Mouse (Mus musculus) limb, embryonic 10.5 days (tissue): ENCODE measurements at regions not wholly inside any gene's neighbourhood (a gene's known extent, or its start where the extent isn't known, plus 50 kb on each side); places are given as distances from the start of the nearest gene placed in this dataset.
"Not testable (repeated sequence)": the region's sequence is repeated elsewhere in the genome, so short reads cannot be mapped to it uniquely, and the experiment has no call there.

ENCODE experiments used
- DNase-seq: peaks from one replicate; pipeline ENCODE4 v3.0.0-alpha.2; 2017; ENCODE audit warnings: low spot score
- H3K27ac ChIP-seq: fragments of 300-500 bp; sonication (generic); 2 replicates; pipeline ENCODE4 v1.5.1; 2016; ENCODE audit warnings: mild to moderate bottlenecking
- H3K27me3 ChIP-seq: fragments of 300-500 bp; sonication (generic); 2 replicates; pipeline ENCODE4 v1.6.1; 2016; ENCODE audit warnings: low read depth, mild to moderate bottlenecking; ENCODE audit not compliant: poor library complexity, severe bottlenecking
- H3K36me3 ChIP-seq: fragments of 300-500 bp; sonication (generic); 2 replicates; pipeline ENCODE4 v1.6.1; 2016; ENCODE audit warnings: mild to moderate bottlenecking, moderate library complexity
- H3K4me1 ChIP-seq: fragments of 300-500 bp; sonication (generic); 2 replicates; pipeline ENCODE4 v1.6.1; 2016
- H3K4me3 ChIP-seq: fragments of 300-500 bp; sonication (generic); 2 replicates; pipeline ENCODE4 v1.5.1; 2016; ENCODE audit warnings: mild to moderate bottlenecking, moderate library complexity
- H3K9me3 ChIP-seq: fragments of 300-500 bp; sonication (generic); replicated peaks from 2 replicates; pipeline ENCODE4 v1.6.1; 2016; ENCODE audit warnings: mild to moderate bottlenecking
- WGBS: fragments of 180-500 bp; shearing (Covaris S2); methylation state at CpG from one replicate; pipeline ENCODE4 v1.1.7; 2016; 5-methylcytosine and 5-hydroxymethylcytosine counted together

DNA sequence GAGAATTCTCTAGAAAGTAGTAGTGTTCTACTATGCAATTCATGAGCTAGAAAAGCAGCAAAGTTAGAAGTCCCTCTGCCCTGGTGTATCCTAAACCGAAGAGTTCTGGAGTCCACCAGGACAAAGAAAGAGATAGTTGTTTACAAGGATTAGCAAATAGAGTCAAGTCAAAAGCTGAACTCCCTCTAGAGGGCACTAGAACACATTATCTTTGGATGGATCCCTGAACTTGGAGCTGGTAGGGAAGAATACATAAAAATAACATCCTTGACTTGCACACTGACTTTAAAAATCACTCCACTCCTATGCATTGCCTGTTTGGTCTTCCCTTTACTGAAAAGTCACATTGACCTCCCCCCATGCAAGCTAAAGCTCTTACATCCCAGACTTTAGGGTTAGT, 205.3 kb upstream of the Arhgap42 start:
- no peaks in the 10 kb centered on the region for H3K36me3 ChIP-seq
- no peaks in the 10 kb centered on the region for H3K27me3 ChIP-seq
- DNase-seq: no peak
- H3K4me3 ChIP-seq: no peak overlapping the region
- WGBS: 88% methylated on average over 1 of the region's 1 CpGs
- no peaks in the 10 kb centered on the region for H3K9me3 ChIP-seq
- no peak overlapping the region for H3K27ac ChIP-seq
- H3K4me1 ChIP-seq: no peaks in the 10 kb centered on the region

DNA sequence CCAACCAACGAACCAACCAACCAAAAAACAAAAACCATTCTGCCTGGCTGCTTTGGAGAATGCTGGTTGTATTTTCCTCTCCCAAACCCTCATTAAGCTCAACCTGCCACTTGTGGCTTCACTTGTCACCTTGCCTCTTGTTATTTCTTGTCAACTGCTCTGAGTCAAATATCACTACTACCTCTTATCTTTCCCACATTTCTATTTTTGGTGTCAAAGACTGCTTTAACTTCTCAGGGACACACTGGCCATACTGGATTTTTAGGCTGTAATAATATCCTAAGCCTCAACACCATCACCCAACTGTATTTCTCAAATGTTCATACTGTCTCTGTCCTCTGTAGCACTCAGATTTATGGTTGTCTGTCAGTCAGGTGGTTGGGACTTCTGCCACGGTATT, 181.4 kb upstream of the Arhgap42 start:
- Histone ChIP-seq H3K4me1 (no peaks in the 10 kb centered on the region), H3K36me3 (no peaks in the 10 kb centered on the region), H3K27me3 (no peaks in the 10 kb centered on the region), H3K4me3 (no peak overlapping the region), H3K9me3 (no peaks in the 10 kb centered on the region), H3K27ac (no peak overlapping the region)
- no peak for DNase-seq
- WGBS: 85% methylated on average over 2 of the region's 2 CpGs

DNA sequence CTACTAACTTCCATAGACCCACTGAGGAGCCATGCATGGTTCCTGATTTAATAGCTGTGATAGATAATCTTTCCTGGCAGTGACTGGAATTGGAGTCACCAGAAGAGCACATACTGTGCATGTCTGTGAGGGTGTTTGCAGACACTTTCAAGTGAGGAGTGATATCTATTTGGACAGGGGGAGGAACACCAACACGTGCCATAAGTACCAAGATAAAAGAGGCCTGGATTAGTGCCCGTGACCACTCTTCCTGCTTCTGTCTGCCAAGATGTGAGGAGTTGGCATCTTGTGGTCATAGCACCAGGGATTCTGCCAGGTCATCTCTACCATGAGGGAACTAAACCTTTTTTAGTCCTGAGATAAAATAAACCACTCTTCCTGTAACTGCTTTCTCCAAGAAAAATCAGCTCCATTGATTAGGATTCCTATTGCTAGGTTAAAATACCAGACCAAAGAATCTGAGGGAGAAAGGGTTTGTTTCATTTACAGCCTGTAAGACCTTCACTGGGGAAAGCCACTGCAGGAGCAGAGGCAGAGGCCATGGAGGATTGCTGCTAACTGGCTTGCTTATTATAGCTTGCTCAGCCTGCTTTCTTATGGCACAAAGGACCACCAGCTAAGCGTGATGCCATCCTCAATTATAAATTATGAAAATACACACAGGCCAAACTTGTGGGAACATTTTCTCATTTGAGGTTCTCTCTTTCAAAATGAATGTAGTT, 173.7 kb upstream of the Arhgap42 start:
- WGBS: 78% methylated on average over 3 of the region's 3 CpGs
- Histone ChIP-seq H3K4me1 (no peaks in the 10 kb centered on the region), H3K4me3 (no peak overlapping the region), H3K36me3 (no peaks in the 10 kb centered on the region), H3K27me3 (no peaks in the 10 kb centered on the region), H3K9me3 (no peaks in the 10 kb centered on the region), H3K27ac (no peak overlapping the region)
- DNase-seq: no peak

DNA sequence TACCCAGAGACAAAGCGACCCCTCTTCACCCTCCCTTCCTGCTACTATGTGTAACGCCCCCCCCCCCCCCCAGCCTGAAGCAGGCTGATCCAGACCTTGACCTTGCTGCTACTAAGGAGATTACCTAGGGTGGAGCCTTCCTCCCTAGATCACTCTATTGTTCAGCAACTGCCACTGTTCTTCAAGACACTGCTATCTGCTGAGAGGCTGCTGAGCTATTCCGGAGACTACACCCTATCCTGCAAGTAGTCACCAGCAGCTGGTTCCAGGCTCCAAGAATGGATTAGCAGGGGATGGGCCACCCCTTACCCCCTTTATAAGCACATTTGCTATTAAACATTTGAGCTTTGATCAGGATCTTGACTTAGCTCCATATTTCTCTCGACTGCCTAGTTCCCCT, 155.3 kb upstream of the Arhgap42 start:
- not testable (repeated sequence) for H3K4me3 ChIP-seq, H3K4me1 ChIP-seq, H3K9me3 ChIP-seq, DNase-seq, H3K36me3 ChIP-seq, H3K27me3 ChIP-seq, H3K27ac ChIP-seq
- WGBS: 95% methylated on average over 3 of the region's 4 CpGs

DNA sequence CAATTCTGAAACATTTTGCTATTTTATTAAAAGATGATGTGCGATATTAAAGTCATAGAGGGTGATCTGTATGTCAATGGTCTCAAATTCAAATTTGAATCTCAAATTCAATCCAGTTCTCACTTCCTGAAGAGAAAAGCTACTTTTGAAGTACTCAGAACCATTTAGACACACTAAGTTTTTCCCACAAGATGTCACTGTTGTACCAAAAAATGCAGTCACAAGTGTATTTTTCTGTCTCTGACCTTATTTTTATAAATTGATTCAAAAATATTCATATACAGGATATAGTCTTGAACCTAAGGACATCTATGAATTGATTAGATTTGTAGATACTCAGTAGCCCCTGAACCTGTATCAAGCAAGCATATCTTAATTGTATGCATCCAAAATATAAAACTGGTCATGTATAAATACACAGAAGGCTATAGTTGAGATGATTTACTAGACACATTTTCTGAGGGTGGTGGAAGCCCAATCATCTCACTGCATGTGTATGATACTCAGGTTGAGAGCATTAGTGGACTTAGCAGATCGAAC, 137.8 kb upstream of the Arhgap42 start:
- H3K27ac ChIP-seq: no peak overlapping the region
- H3K36me3 ChIP-seq: no peaks in the 10 kb centered on the region
- H3K4me1 ChIP-seq: no peaks in the 10 kb centered on the region
- H3K27me3 ChIP-seq: no peaks in the 10 kb centered on the region
- no peak overlapping the region for H3K4me3 ChIP-seq
- DNase-seq: no peak
- H3K9me3 ChIP-seq: no peaks in the 10 kb centered on the region
- 92% methylated on average over 2 of the region's 2 CpGs for WGBS

DNA sequence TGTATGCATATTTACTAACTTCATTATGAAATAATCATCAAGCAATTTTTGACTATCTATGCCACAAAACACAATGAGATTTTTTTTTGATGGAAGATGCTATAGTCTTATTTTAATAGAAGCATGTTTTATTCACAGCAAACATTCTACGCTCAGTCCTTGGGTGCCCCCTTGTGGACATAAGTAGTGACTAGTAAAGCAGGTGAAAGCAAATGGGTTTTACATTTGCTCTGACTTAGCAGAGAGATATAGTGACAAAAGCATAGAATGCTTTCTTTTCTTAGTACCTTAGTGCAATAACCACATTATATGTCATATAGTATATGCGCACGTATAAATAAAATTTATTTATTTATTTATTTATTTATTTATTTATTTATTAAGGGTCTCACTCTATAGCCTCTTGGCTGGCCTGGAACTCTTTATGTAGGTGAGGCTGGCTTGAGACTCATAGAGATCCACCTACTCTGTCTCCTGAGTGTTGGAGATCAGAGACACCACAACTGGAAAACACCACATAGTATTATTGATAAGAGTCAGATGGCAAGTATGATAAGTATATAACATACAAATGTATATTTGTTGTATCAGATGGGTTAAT, 136.5 kb upstream of the Arhgap42 start:
- peak; percentile 66 for DNase-seq
- Histone ChIP-seq H3K4me1 (no peaks in the 10 kb centered on the region), H3K27ac (no peak overlapping the region), H3K36me3 (no peaks in the 10 kb centered on the region), H3K27me3 (no peaks in the 10 kb centered on the region), H3K4me3 (no peak overlapping the region), H3K9me3 (no peaks in the 10 kb centered on the region)
- WGBS: 33% methylated on average over 3 of the region's 3 CpGs

DNA sequence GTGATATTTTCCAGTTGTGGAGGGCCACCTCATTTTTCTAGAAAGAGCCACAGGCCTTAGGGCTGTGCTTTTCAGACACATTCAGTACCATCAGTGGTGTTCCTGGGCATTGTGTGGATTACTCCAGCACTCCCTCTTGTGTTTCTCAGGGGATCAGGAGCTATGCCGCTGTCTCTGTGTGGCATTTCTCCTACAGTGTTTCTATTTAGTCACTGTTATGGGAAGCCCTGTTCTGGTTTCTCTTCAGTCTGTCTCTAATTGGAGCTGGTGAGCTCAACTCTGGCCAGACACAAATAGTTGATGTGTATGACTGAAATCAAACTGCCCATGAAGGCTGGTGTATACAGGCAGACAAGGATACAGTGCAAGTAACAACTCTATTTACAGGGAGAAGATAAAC, 133.7 kb upstream of the Arhgap42 start:
- no peak overlapping the region for H3K4me3 ChIP-seq
- H3K36me3 ChIP-seq: no peaks in the 10 kb centered on the region
- H3K27me3 ChIP-seq: no peaks in the 10 kb centered on the region
- no peaks in the 10 kb centered on the region for H3K4me1 ChIP-seq
- no peak overlapping the region for H3K27ac ChIP-seq
- H3K9me3 ChIP-seq: no peaks in the 10 kb centered on the region
- 50% methylated on average over 1 of the region's 1 CpGs for WGBS
- DNase-seq: no peak

DNA sequence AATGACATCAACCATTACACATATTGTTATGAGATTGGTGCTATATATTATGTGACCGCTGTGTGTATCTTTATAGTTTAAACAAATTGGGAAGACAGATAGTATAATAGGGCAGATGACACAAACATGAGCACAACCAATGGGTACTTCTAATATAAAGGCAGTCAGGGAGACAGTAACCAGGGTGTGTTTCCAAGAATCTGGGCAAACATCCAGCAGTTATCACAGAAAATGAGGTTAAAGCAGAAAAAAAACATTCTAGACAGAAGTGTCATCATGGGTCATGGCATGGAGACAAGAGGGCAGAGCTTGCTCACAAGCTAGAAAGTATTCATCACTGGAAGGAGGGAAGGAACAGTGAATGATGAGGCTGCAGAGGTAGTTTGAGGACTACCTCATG, 129.8 kb upstream of the Arhgap42 start:
- no peak overlapping the region for H3K27ac ChIP-seq
- 91% methylated on average over 1 of the region's 1 CpGs for WGBS

DNA sequence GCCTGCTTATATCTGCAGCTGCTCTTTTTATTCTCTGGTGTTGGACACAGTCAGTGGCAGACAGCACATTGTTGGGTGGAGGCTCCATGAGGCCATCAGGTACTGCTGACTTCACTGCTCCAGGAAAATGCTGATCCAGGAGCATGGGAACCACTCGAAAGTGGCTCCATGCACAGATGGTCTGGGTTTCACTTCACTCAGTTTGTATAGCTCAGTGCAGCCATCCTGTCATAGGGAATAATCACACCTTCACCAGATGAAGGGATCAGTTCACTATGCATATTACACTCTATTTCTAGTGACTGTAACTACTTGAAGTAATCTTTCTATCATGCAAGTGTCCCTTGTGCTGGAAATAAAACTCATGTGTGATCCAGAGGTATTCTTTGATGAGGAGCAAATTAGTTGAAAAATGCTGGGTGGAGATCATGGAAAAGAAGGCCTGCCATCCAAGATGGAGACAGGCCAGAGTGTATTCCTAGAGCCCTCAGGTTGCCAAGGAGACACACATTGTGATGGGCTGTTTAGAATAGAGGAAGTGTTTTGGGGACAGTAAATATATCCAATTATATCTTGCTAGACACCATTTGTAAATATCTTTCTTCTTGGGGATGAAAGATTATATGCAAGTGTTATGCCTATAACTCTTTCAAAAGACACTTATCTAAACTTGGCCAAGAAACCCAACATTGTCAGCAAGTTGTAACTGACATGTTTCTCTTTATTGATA, 103.7 kb upstream of the Arhgap42 start:
- H3K4me3 ChIP-seq: no peak overlapping the region
- H3K36me3 ChIP-seq: no peaks in the 10 kb centered on the region
- WGBS: 68% methylated on average over 1 of the region's 1 CpGs
- H3K4me1 ChIP-seq: no peaks in the 10 kb centered on the region
- no peaks in the 10 kb centered on the region for H3K27me3 ChIP-seq
- H3K27ac ChIP-seq: no peak overlapping the region
- H3K9me3 ChIP-seq: no peaks in the 10 kb centered on the region
- DNase-seq: no peak

More for the DNA sequence above, 129.8 kb upstream of the Arhgap42 start:
- H3K36me3 ChIP-seq: no peaks in the 10 kb centered on the region
- H3K9me3 ChIP-seq: no peaks in the 10 kb centered on the region
- no peaks in the 10 kb centered on the region for H3K27me3 ChIP-seq
- no peaks in the 10 kb centered on the region for H3K4me1 ChIP-seq
- DNase-seq: no peak
- no peak overlapping the region for H3K4me3 ChIP-seq

DNA sequence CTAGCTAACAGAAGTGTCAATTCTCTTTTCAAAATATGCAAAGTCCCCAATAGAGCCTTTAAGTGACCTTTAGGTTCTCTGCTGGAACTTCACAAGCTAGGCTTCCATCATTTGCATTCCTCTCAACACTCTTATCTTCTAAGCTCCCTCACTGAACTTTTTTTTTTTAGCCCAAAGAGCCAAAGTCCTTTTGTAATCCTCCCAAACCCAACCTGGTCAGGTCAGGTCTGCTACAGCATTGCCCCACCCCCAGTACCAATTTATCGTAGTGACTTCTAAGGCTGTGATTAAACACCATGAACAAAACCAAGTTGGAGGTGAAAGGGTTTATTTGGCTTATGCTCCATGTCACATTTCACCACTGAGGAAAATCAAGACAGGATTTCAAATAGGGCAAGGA, 79.7 kb upstream of the Arhgap42 start:
- no peaks in the 10 kb centered on the region for H3K27me3 ChIP-seq
- no peak for DNase-seq
- no peak overlapping the region for H3K27ac ChIP-seq
- 89% methylated on average over 1 of the region's 1 CpGs for WGBS
- H3K36me3 ChIP-seq: no peaks in the 10 kb centered on the region
- H3K4me3 ChIP-seq: no peak overlapping the region
- no peaks in the 10 kb centered on the region for H3K9me3 ChIP-seq
- H3K4me1 ChIP-seq: no peaks in the 10 kb centered on the region

DNA sequence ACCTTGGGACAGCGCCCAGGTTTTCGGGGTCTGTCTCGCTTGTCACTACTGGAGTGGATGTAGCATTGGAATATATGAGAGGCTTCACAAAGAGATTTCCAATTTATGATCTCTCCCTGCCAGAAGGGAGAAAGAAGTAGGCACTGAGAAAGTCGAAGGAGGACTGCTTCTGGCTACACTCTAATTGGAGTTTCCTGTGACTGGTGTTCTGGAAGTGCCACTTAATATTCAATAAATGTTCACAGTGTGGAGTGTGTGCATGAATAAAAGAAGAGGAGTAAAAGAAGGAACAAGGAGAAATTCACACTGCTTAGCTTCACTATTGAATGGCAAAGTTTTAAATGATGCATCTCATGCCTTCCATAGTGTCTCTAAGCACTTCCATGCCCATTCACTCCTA, 77.1 kb upstream of the Arhgap42 start:
- H3K36me3 ChIP-seq: no peaks in the 10 kb centered on the region
- H3K27me3 ChIP-seq: no peaks in the 10 kb centered on the region
- no peak overlapping the region for H3K27ac ChIP-seq
- DNase-seq: no peak
- no peaks in the 10 kb centered on the region for H3K9me3 ChIP-seq
- no peak overlapping the region for H3K4me3 ChIP-seq
- peaks cover 9% of the 10 kb centered on the region for H3K4me1 ChIP-seq
- WGBS: 90% methylated on average over 4 of the region's 4 CpGs

DNA sequence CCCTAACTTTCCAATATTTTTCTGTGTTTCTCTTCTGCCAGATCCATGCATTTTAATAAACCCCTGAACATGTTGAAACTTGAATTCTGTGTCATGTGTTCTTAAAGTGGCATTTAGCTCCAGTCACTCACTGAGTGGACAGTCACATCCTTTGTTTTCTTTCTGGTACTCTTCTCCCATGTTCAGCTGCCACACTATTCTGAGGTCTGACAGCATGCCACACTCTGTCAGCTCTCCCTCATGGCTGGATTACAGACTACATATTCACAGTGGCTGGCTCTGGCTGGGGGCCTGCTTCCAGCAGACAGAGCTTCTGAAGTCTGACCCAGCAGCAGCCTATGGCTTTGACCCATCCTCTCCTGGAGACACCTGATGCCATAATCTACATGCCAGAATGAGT, 73.4 kb upstream of the Arhgap42 start:
- Histone ChIP-seq H3K9me3 (no peaks in the 10 kb centered on the region), H3K36me3 (no peaks in the 10 kb centered on the region), H3K27me3 (no peaks in the 10 kb centered on the region), H3K4me1 (peaks cover 9% of the 10 kb centered on the region), H3K4me3 (no peak overlapping the region), H3K27ac (no peak overlapping the region)
- no peak for DNase-seq

DNA sequence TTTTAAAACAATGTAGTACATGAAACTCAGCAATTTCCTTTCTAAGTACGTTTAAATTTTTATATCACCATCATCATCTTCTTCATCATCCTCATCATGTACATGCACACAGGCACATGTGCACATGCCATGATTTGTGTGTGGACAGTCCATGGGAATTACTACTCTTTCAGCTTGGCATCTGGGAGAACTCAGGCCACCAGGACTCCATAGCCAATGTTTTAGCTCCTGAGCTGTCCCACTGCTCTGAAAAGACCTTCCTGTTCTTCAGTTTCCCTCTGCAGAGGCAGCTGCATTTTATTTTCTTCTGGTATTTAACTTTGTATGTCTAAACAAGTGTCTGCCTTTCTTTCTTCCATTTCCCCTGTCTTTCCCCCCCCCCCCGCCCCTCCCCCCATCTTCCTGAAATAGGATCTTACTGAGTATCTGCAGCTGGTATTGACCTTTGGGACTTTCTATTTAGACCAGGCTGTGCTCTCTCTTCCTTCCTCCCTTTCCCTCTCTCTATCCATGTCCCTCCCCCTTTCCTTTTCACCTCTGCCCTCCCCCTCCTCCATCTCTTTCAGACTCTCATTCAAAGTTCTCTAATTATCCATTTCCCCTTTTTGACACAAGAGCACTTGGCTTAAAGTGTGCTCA, 72.8 kb upstream of the Arhgap42 start:
- Histone ChIP-seq H3K4me3 (no peak overlapping the region), H3K27me3 (no peaks in the 10 kb centered on the region), H3K9me3 (no peaks in the 10 kb centered on the region), H3K4me1 (peaks cover 9% of the 10 kb centered on the region), H3K27ac (no peak overlapping the region), H3K36me3 (no peaks in the 10 kb centered on the region)
- 69% methylated on average over 2 of the region's 2 CpGs for WGBS
- DNase-seq: no peak
